Mouse (Mus musculus) limb, embryonic 14.5 days (tissue): ENCODE measurements around the gene Gpr135. TPM values are rescaled to one million over a fixed set of nuclear protein-coding genes. Genes with fewer than 3 reads are reported as not detected.
A peak's percentile ranks its signal among the peaks of the same experiment; 100 is the strongest.

Experiments used
- ATAC-seq: fragments of 200-750 bp; cut with Nextera tagmentation; 2 replicates; pipeline ENCODE4 v1.8.0; 2017; ENCODE audit warnings: low read depth, moderate number of reproducible peaks, moderate TSS enrichment; ENCODE audit not compliant: low FRiP score
- DNase-seq: peaks from one replicate; pipeline ENCODE4 v3.0.0-alpha.2; 2015; ENCODE audit warnings: low spot score
- H3K27ac ChIP-seq: fragments of 300-500 bp; sonication (generic); replicated peaks from 2 replicates; pipeline ENCODE4 v1.5.1; 2014; ENCODE audit warnings: low read depth, mild to moderate bottlenecking, low read length, moderate library complexity, mixed read lengths
- H3K27me3 ChIP-seq: fragments of 300-500 bp; sonication (generic); 2 replicates; pipeline ENCODE4 v1.6.1; 2014; ENCODE audit warnings: low read length, mixed read lengths; ENCODE audit not compliant: control insufficient read depth, insufficient read depth
- H3K36me3 ChIP-seq: fragments of 300-500 bp; sonication (generic); 2 replicates; pipeline ENCODE4 v1.6.1; 2014; ENCODE audit warnings: mild to moderate bottlenecking, low read length, moderate library complexity, mixed read lengths; ENCODE audit not compliant: control insufficient read depth, insufficient read depth
- H3K4me1 ChIP-seq: fragments of 300-500 bp; sonication (generic); 2 replicates; pipeline ENCODE4 v1.6.1; 2014; ENCODE audit warnings: antibody characterized with exemption, low read length, mixed read lengths; ENCODE audit not compliant: control insufficient read depth, insufficient read depth
- H3K4me2 ChIP-seq: fragments of 300-500 bp; sonication (generic); replicated peaks from 2 replicates; pipeline ENCODE4 v1.6.1; 2014; ENCODE audit warnings: low read depth, mild to moderate bottlenecking, low read length, moderate library complexity; ENCODE audit not compliant: severe bottlenecking
- H3K4me3 ChIP-seq: fragments of 300-500 bp; sonication (generic); replicated peaks from 2 replicates; pipeline ENCODE4 v1.5.1; 2014; ENCODE audit warnings: low read length
- H3K9ac ChIP-seq: fragments of 300-500 bp; sonication (generic); 2 replicates; pipeline ENCODE4 v1.6.1; 2014; ENCODE audit warnings: mild to moderate bottlenecking, low read depth, low read length, moderate library complexity; ENCODE audit not compliant: severe bottlenecking
- H3K9me3 ChIP-seq: fragments of 300-500 bp; sonication (generic); 2 replicates; pipeline ENCODE4 v1.6.1; 2016; ENCODE audit warnings: low read length; ENCODE audit not compliant: control insufficient read depth
- POLR2A ChIP-seq: fragments of 200-500 bp; IDR thresholded peaks from 2 replicates; pipeline ENCODE4 v1.8.0; 2012; ENCODE audit warnings: inconsistent platforms, mild to moderate bottlenecking, moderate library complexity, borderline replicate concordance; ENCODE audit not compliant: insufficient read depth, insufficient read length; ENCODE audit errors: extremely low read depth
- WGBS: fragments of 180-500 bp; shearing (Covaris S2); extraction: QIAGEN DNeasy Blood & Tissue Kit; methylation state at CpG from one replicate; pipeline ENCODE4 v1.1.7; 2014; 5-methylcytosine and 5-hydroxymethylcytosine counted together
- polyA plus RNA-seq, 2 experiments: library from polyadenylated mRNA; depleted of rRNA in 1 of 2; stranded (reverse) in 1 of 2; unstranded in 1 of 2; fragments of >200 nt; fragmentation: Nextera tagmentation in 1 of 2; extraction: Ambion mirVana in 1 of 2; gene quantifications; 2 replicates each; pipeline versions ENCODE4 v1.2.1 to v1.2.3; 2012 to 2014

Gpr135 gene
- polyA plus RNA-seq, 2 experiments = 1.3 to 4.9 TPM

GRCm38 (mm10) chr12:72081961-72082360 is 11.0 kb upstream of the Gpr135 start:
- no peak for TF ChIP-seq POLR2A
- Histone ChIP-seq H3K4me3 (no peak overlapping the region), H3K9me3 (no peaks in the 10 kb centered on the region), H3K27ac (no peak overlapping the region), H3K36me3 (no peaks in the 10 kb centered on the region), H3K4me2 (no peak overlapping the region; the same call in 1 of the 2 replicates), H3K4me1 (peaks cover 13% of the 10 kb centered on the region; the same call in 1 of the 2 replicates), H3K9ac (no peak overlapping the region), H3K27me3 (no peaks in the 10 kb centered on the region)
- DNase-seq = no peak
- 62% methylated on average over 3 of the region's 3 CpGs for WGBS
- no peak for ATAC-seq

- ATAC-seq (no peak), DNase-seq (no peak)
- WGBS = 96% methylated on average over 3 of the region's 3 CpGs
- Histone ChIP-seq H3K9me3 (no peaks in the 10 kb centered on the region), H3K36me3 (peaks cover 3% of the 10 kb centered on the region; the same call in 1 of the 2 replicates), H3K27me3 (no peaks in the 10 kb centered on the region), H3K9ac (no peak overlapping the region), H3K4me3 (no peak overlapping the region), H3K27ac (no peak overlapping the region), H3K4me2 (no peak overlapping the region), H3K4me1 (0 out of 2 replicates have a peak, but pooled peaks cover 3% of the 10 kb centered on the region)
- TF ChIP-seq POLR2A = no peak
Measured at GRCm38 (mm10) chr12:72078248-72078647, 7.3 kb upstream of the Gpr135 start.

GRCm38 (mm10) chr12:72069626-72070326 is 1.1 kb downstream of the Gpr135 start:
- peaks cover 3% of the 10 kb centered on the region; the same call in 1 of the 2 replicates for H3K36me3 ChIP-seq
- DNase-seq = no peak
- peaks cover 23% of the 10 kb centered on the region for H3K27me3 ChIP-seq
- peak; percentile 38 for ATAC-seq
- no peaks in the 10 kb centered on the region for H3K9me3 ChIP-seq
- peak overlapping the region; percentile 55 for H3K9ac ChIP-seq
- peak overlapping the region; percentile 68 for H3K4me3 ChIP-seq
- no peak for TF ChIP-seq POLR2A
- peak overlapping the region; percentile 98 for H3K4me2 ChIP-seq
- peaks cover 8% of the 10 kb centered on the region; the same call in 1 of the 2 replicates for H3K4me1 ChIP-seq
- WGBS = 7% methylated on average over 40 of the region's 40 CpGs
- no peak overlapping the region for H3K27ac ChIP-seq

- H3K9ac ChIP-seq = no peak overlapping the region
- H3K4me2 ChIP-seq = no peak overlapping the region
- whole genome bisulfite sequencing = 83% methylated on average over 1 of the region's 1 CpGs
- DNase-seq = no peak
- ATAC-seq = no peak
- TF ChIP-seq POLR2A = no peak
- H3K9me3 ChIP-seq = no peaks in the 10 kb centered on the region
- H3K27me3 ChIP-seq = no peaks in the 10 kb centered on the region
- no peak overlapping the region for H3K4me3 ChIP-seq
- H3K36me3 ChIP-seq = no peaks in the 10 kb centered on the region
- no peaks in the 10 kb centered on the region for H3K4me1 ChIP-seq
- H3K27ac ChIP-seq = no peak overlapping the region
Measured at GRCm38 (mm10) chr12:72057780-72058179, 13.1 kb downstream of the Gpr135 start.

- H3K36me3 ChIP-seq = no peaks in the 10 kb centered on the region
- H3K4me1 ChIP-seq = no peaks in the 10 kb centered on the region
- TF ChIP-seq POLR2A = no peak
- no peak overlapping the region for H3K27ac ChIP-seq
- H3K27me3 ChIP-seq = no peaks in the 10 kb centered on the region
- H3K4me2 ChIP-seq = no peak overlapping the region
- H3K9me3 ChIP-seq = no peaks in the 10 kb centered on the region
- H3K9ac ChIP-seq = no peak overlapping the region
- WGBS = 28% methylated on average over 6 of the region's 6 CpGs
- ATAC-seq = no peak
- no peak for DNase-seq
- H3K4me3 ChIP-seq = no peak overlapping the region
Measured at GRCm38 (mm10) chr12:72053851-72054250, 17.1 kb downstream of the Gpr135 start.

- H3K27ac ChIP-seq = no peak overlapping the region
- DNase-seq (peak; percentile 31), ATAC-seq (no peak)
- no peak overlapping the region for H3K4me3 ChIP-seq
- H3K36me3 ChIP-seq = no peaks in the 10 kb centered on the region
- H3K9ac ChIP-seq = no peak overlapping the region
- no peak for TF ChIP-seq POLR2A
- 34% methylated on average over 6 of the region's 6 CpGs for WGBS
- no peaks in the 10 kb centered on the region for H3K27me3 ChIP-seq
- no peaks in the 10 kb centered on the region for H3K9me3 ChIP-seq
- H3K4me1 ChIP-seq = no peaks in the 10 kb centered on the region
- H3K4me2 ChIP-seq = no peak overlapping the region
Measured at GRCm38 (mm10) chr12:72053303-72053702, 17.6 kb downstream of the Gpr135 start.
